Mouse (Mus musculus): Measurements from ENCODE around the gene Piga. TPM values are rescaled to one million over a fixed set of nuclear protein-coding genes. Genes with fewer than 3 reads are reported as not detected.

Gene Piga
- total and polyA plus RNA-seq, 3 experiments, result 9.2 to 17.8 (median 14.7) TPM

GRCm38 (mm10) chrX:164416803-164417202, 2.8 kb upstream of the Piga start:
- DNase-seq (ENCODE audit: extremely low read depth), result no peak
- H3K9me3 ChIP-seq (replicated peaks; ENCODE audit: low read length), result no peaks in the 10 kb centered on the region
- dilution Hi-C loops (cut with MboI; ENCODE audit: extremely low pct_ligation_motif_present, extremely low pct_unique_long_range_greater_than_20kb, low sequenced_read_pairs), result no loop called here
- H3K36me3 ChIP-seq (replicated peaks in 1 of 2; ENCODE audit: control insufficient read depth in 1 of 2, insufficient read depth in 1 of 2, low read length in 1 of 2), result no peaks in the 10 kb centered on the region
- no peaks in the 10 kb centered on the region for H3K27me3 ChIP-seq (replicated peaks)
- peaks cover 10% of the 10 kb centered on the region; the same call in 1 of the 2 replicates for H3K79me2 ChIP-seq (replicated peaks; ENCODE audit: control insufficient read depth, extremely low read depth, insufficient read depth, poor library complexity, severe bottlenecking)
- no peak overlapping the region for H3K9ac ChIP-seq (ENCODE audit: insufficient read depth, low read depth)
- H3K4me1 ChIP-seq (ENCODE audit: control insufficient read depth in 1 of 2, insufficient read depth in 2 of 2), result peaks cover 0 to 15% of the 10 kb centered on the region in 2 experiments; a peak in 1 of 4 replicates
- H3K4me2 ChIP-seq (ENCODE audit: insufficient read depth, low read depth, poor library complexity, severe bottlenecking), result no peak overlapping the region
- no peak for TF ChIP-seq NRF1 (IDR thresholded peaks at IDR 0.05; ENCODE audit: low read depth, low read length)
- TF ChIP-seq POLR2AphosphoS2 (IDR thresholded peaks at IDR 0.05; ENCODE audit: low read depth, low read length), result no peak
- no peak for TF ChIP-seq TCF12 (IDR thresholded peaks at IDR 0.05; ENCODE audit: low read depth, low read length)
- TF ChIP-seq UBTF (IDR thresholded peaks at IDR 0.05; ENCODE audit: low read depth, low read length), result no peak
- no peak for TF ChIP-seq RAD21 (IDR thresholded peaks at IDR 0.05; ENCODE audit: low read depth, low read length)
- TF ChIP-seq JUN (IDR thresholded peaks at IDR 0.05; ENCODE audit: insufficient read depth, low read depth, low read length), result no peak
- TF ChIP-seq MYC (IDR thresholded peaks at IDR 0.05; ENCODE audit: low read depth, low read length), result no peak
- TF ChIP-seq HCFC1 (IDR thresholded peaks at IDR 0.05; ENCODE audit: low read depth, low read length), result no peak
- no peak for TF ChIP-seq GABPA (IDR thresholded peaks at IDR 0.05; ENCODE audit: insufficient replicate concordance, low read depth, low read length)
- TF ChIP-seq POLR2A (IDR thresholded peaks at IDR 0.05; ENCODE audit: low read depth, low read length), result no peak
- TF ChIP-seq MAZ (IDR thresholded peaks at IDR 0.05; ENCODE audit: low read depth, low read length), result no peak
- TF ChIP-seq KAT2A (IDR thresholded peaks at IDR 0.05; ENCODE audit: insufficient replicate concordance, low read length), result no peak
- no peak for TF ChIP-seq NELFE (IDR thresholded peaks at IDR 0.05; ENCODE audit: low read depth, low read length)
- no peak for TF ChIP-seq MAFK (IDR thresholded peaks at IDR 0.05; ENCODE audit: insufficient replicate concordance, low read length)
- no peak for TF ChIP-seq TBP (conservative IDR thresholded peaks at IDR 0.05; ENCODE audit: low read depth, low read length)
- no peak for TF ChIP-seq ZMIZ1 (IDR thresholded peaks at IDR 0.05; ENCODE audit: low read depth, low read length)
- TF ChIP-seq CHD2 (IDR thresholded peaks at IDR 0.05; ENCODE audit: low read length), result no peak
- no peak for TF ChIP-seq E2F4 (IDR thresholded peaks at IDR 0.05; ENCODE audit: insufficient replicate concordance, low read depth, low read length)
- no peak for TF ChIP-seq MEF2A (IDR thresholded peaks at IDR 0.05; ENCODE audit: borderline replicate concordance, low read depth, low read length)
- H3K27ac ChIP-seq (ENCODE audit: insufficient read depth, low read depth), result no peak overlapping the region
- in situ Hi-C loops (cut with MboI; ENCODE audit: low pct_ligation_motif_present, low pct_unique_long_range_greater_than_20kb, low sequenced_read_pairs), result no loop called here
- H3K4me3 ChIP-seq (replicated peaks in 1 of 3; ENCODE audit: low read depth in 2 of 3, low read length in 2 of 3, poor library complexity in 1 of 3), result no peak overlapping the region

GRCm38 (mm10) chrX:164418008-164418407, 1.6 kb upstream of the Piga start:
- in situ Hi-C loops (cut with MboI; ENCODE audit: low pct_ligation_motif_present, low pct_unique_long_range_greater_than_20kb, low sequenced_read_pairs) (no loop called here), dilution Hi-C loops (cut with MboI; ENCODE audit: extremely low pct_ligation_motif_present, extremely low pct_unique_long_range_greater_than_20kb, low sequenced_read_pairs) (no loop called here)
- no peak overlapping the region for H3K27ac ChIP-seq (ENCODE audit: insufficient read depth, low read depth)
- peaks cover 10% of the 10 kb centered on the region; the same call in 1 of the 2 replicates for H3K79me2 ChIP-seq (replicated peaks; ENCODE audit: control insufficient read depth, extremely low read depth, insufficient read depth, poor library complexity, severe bottlenecking)
- DNase-seq (ENCODE audit: extremely low read depth), result no peak
- H3K36me3 ChIP-seq (replicated peaks in 1 of 2; ENCODE audit: control insufficient read depth in 1 of 2, insufficient read depth in 1 of 2, low read length in 1 of 2), result peaks cover 6 to 7% of the 10 kb centered on the region in 2 experiments
- H3K27me3 ChIP-seq (replicated peaks), result no peaks in the 10 kb centered on the region
- H3K4me2 ChIP-seq (ENCODE audit: insufficient read depth, low read depth, poor library complexity, severe bottlenecking), result no peak overlapping the region
- TF ChIP-seq MXI1 (IDR thresholded peaks at IDR 0.05; ENCODE audit: low read depth, low read length), result no peak
- no peak for TF ChIP-seq NELFE (IDR thresholded peaks at IDR 0.05; ENCODE audit: low read depth, low read length)
- TF ChIP-seq ZNF384 (IDR thresholded peaks at IDR 0.05; ENCODE audit: low read depth, low read length), result no peak
- TF ChIP-seq USF2 (conservative IDR thresholded peaks at IDR 0.05; ENCODE audit: low read depth, low read length), result no peak
- no peak for TF ChIP-seq USF1 (IDR thresholded peaks at IDR 0.05; ENCODE audit: low read depth, low read length)
- no peak for TF ChIP-seq JUND (conservative IDR thresholded peaks at IDR 0.05; ENCODE audit: low read depth, low read length)
- no peak for TF ChIP-seq ZMIZ1 (IDR thresholded peaks at IDR 0.05; ENCODE audit: low read depth, low read length)
- TF ChIP-seq MAFK (IDR thresholded peaks at IDR 0.05; ENCODE audit: insufficient replicate concordance, low read length), result no peak
- no peak for TF ChIP-seq IRF4 (IDR thresholded peaks at IDR 0.05; ENCODE audit: low read depth, low read length)
- TF ChIP-seq EP300 (IDR thresholded peaks at IDR 0.05; ENCODE audit: low read length), result no peak
- no peak for TF ChIP-seq CTCF (conservative IDR thresholded peaks at IDR 0.05 in 1 of 2, IDR thresholded peaks at IDR 0.05 in 1 of 2; ENCODE audit: low read depth in 2 of 2, low read length in 2 of 2)
- TF ChIP-seq CHD1 (IDR thresholded peaks at IDR 0.05; ENCODE audit: low read depth, low read length), result no peak
- no peak for TF ChIP-seq HCFC1 (IDR thresholded peaks at IDR 0.05; ENCODE audit: low read depth, low read length)
- TF ChIP-seq MAZ (IDR thresholded peaks at IDR 0.05; ENCODE audit: low read depth, low read length), result no peak
- no peak for TF ChIP-seq SIN3A (IDR thresholded peaks at IDR 0.05; ENCODE audit: low read length)
- H3K9me3 ChIP-seq (replicated peaks; ENCODE audit: low read length), result no peaks in the 10 kb centered on the region
- no peak overlapping the region for H3K4me3 ChIP-seq (replicated peaks in 1 of 3; ENCODE audit: low read depth in 2 of 3, low read length in 2 of 3, poor library complexity in 1 of 3)
- peaks cover 0 to 15% of the 10 kb centered on the region in 2 experiments; a peak in 1 of 4 replicates for H3K4me1 ChIP-seq (ENCODE audit: control insufficient read depth in 1 of 2, insufficient read depth in 2 of 2)
- H3K9ac ChIP-seq (ENCODE audit: insufficient read depth, low read depth), result no peak overlapping the region

All from CH12.LX (cell line).